Mouse (Mus musculus) CD4-positive, CD25-positive, alpha-beta regulatory T cell, adult 2 months (primary cell): ENCODE results near the gene Arl4d.
A peak's percentile ranks its signal among the peaks of the same experiment; 100 is the strongest.
"Not testable (repeated sequence)": the region's sequence is repeated elsewhere in the genome, so short reads cannot be mapped to it uniquely, and the experiment has no call there.

Source experiments
- DNase-seq: peaks from one replicate; pipeline ENCODE4 v3.0.0-alpha.2; 2012; ENCODE audit warnings: low read depth, low spot score

Gene Arl4d

GRCm38 (mm10) chr11:101664825-101665635 lies at the start of gene Arl4d:
Gene Arl4d (plus strand): TSS chr11:101665541.
- peak; percentile 96 for DNase-seq

- no peak for DNase-seq
These were observed 49.2 kb upstream of the Arl4d start for GRCm38 (mm10) chr11:101616104-101616503.

GRCm38 (mm10) chr11:101616948-101617767 lies 48.2 kb upstream of the Arl4d start:
- no peak for DNase-seq

GRCm38 (mm10) chr11:101617849-101618248 lies 47.5 kb upstream of the Arl4d start:
- DNase-seq, result peak; percentile 82

- no peak for DNase-seq
These were observed 46.7 kb upstream of the Arl4d start for GRCm38 (mm10) chr11:101618596-101618995.

- peak; percentile 46 for DNase-seq
These were observed 45.2 kb upstream of the Arl4d start for GRCm38 (mm10) chr11:101620022-101620655.

GRCm38 (mm10) chr11:101626649-101626994 lies 38.7 kb upstream of the Arl4d start:
- DNase-seq, result no peak

GRCm38 (mm10) chr11:101626995-101627856 lies 38.1 kb upstream of the Arl4d start, which contains the start of gene Rdm1:
Gene Rdm1 (plus strand): TSS chr11:101627195.
- DNase-seq, result peak; percentile 88

GRCm38 (mm10) chr11:101627857-101628559 lies 37.3 kb upstream of the Arl4d start:
- peak; percentile 93 for DNase-seq

- DNase-seq, result not testable (repeated sequence)
These were observed 36.5 kb upstream of the Arl4d start for GRCm38 (mm10) chr11:101628733-101629417.

- DNase-seq, result no peak
These were observed 29.7 kb upstream of the Arl4d start for GRCm38 (mm10) chr11:101635660-101636059.

GRCm38 (mm10) chr11:101639761-101640160 lies 25.6 kb upstream of the Arl4d start:
- no peak for DNase-seq

- peak; percentile 81 for DNase-seq
These were observed 24.3 kb upstream of the Arl4d start for GRCm38 (mm10) chr11:101640857-101641709.

- DNase-seq, result peak; percentile 69
These were observed 23.4 kb upstream of the Arl4d start for GRCm38 (mm10) chr11:101641710-101642642.

GRCm38 (mm10) chr11:101642931-101643330 lies 22.4 kb upstream of the Arl4d start:
- DNase-seq, result no peak

- no peak for DNase-seq
These were observed 20.8 kb upstream of the Arl4d start for GRCm38 (mm10) chr11:101644591-101644990.

- DNase-seq, result not testable (repeated sequence)
These were observed 20.3 kb upstream of the Arl4d start for GRCm38 (mm10) chr11:101645043-101645410.
